Mouse (Mus musculus) heart, postnatal 0 days (tissue): ENCODE results near the gene Vmn1r196. TPM values are rescaled to one million over a fixed set of nuclear protein-coding genes. Genes with fewer than 3 reads are reported as not detected.
"Not testable (repeated sequence)": the region's sequence is repeated elsewhere in the genome, so short reads cannot be mapped to it uniquely, and the experiment has no call there.

Experiments used
- ATAC-seq: fragments of 200-750 bp; cut with Nextera tagmentation; 2 replicates; pipeline ENCODE4 v1.8.0; 2017; ENCODE audit warnings: low read depth, moderate number of reproducible peaks, moderate library complexity; ENCODE audit not compliant: insufficient read depth
- DNase-seq: peaks from one replicate; pipeline ENCODE4 v3.0.0-alpha.2; 2016; ENCODE audit warnings: low spot score
- H3K27ac ChIP-seq: fragments of 300-500 bp; sonication (generic); 2 replicates; pipeline ENCODE4 v1.5.1; 2014; ENCODE audit warnings: low read depth, mild to moderate bottlenecking
- H3K27me3 ChIP-seq: fragments of 300-500 bp; sonication (generic); 2 replicates; pipeline ENCODE4 v1.6.1; 2014; ENCODE audit warnings: low read length, mixed read lengths; ENCODE audit not compliant: control insufficient read depth, insufficient read depth
- H3K36me3 ChIP-seq: fragments of 300-500 bp; sonication (generic); replicated peaks from 2 replicates; pipeline ENCODE4 v1.6.1; 2014; ENCODE audit warnings: low read length, mixed read lengths; ENCODE audit not compliant: control insufficient read depth, insufficient read depth
- H3K4me1 ChIP-seq: fragments of 300-500 bp; sonication (generic); 2 replicates; pipeline ENCODE4 v1.6.1; 2014; ENCODE audit warnings: antibody characterized with exemption; ENCODE audit not compliant: control insufficient read depth, insufficient read depth
- H3K4me2 ChIP-seq: fragments of 300-500 bp; sonication (generic); 2 replicates; pipeline ENCODE4 v1.6.1; 2014; ENCODE audit warnings: low read depth, mild to moderate bottlenecking, low read length, moderate library complexity
- H3K4me3 ChIP-seq: fragments of 300-500 bp; sonication (generic); 2 replicates; pipeline ENCODE4 v1.5.1; 2014; ENCODE audit warnings: low read depth, low read length
- H3K9ac ChIP-seq: fragments of 300-500 bp; sonication (generic); replicated peaks from 2 replicates; pipeline ENCODE4 v1.6.1; 2014; ENCODE audit warnings: low read depth, low read length, mixed read lengths
- H3K9me3 ChIP-seq: fragments of 300-500 bp; sonication (generic); replicated peaks from 2 replicates; pipeline ENCODE4 v1.6.1; 2016; ENCODE audit warnings: low read length; ENCODE audit not compliant: control insufficient read depth
- CTCF ChIP-seq: IDR thresholded peaks from 2 replicates; pipeline ENCODE4 v1.5.1; 2016; ENCODE audit warnings: antibody characterized with exemption, control low read depth, low read depth
- EP300 ChIP-seq: IDR thresholded peaks from 2 replicates; pipeline ENCODE4 v1.6.1; 2016; ENCODE audit warnings: antibody characterized with exemption, low read depth
- WGBS: fragments of 180-500 bp; shearing (Covaris S2); extraction: QIAGEN DNeasy Blood & Tissue Kit; methylation state at CpG from one replicate; pipeline ENCODE4 v1.1.7; 2014; 5-methylcytosine and 5-hydroxymethylcytosine counted together
- polyA plus RNA-seq: library from polyadenylated mRNA; unstranded; fragments of >200 nt; fragmentation: Nextera tagmentation; extraction: Ambion mirVana; gene quantifications from 2 replicates; pipeline ENCODE4 v1.2.1, GENCODE M21; 2015
- total RNA-seq: library from RNA; depleted of rRNA; stranded (reverse); fragments of >200 nt; gene quantifications from 2 replicates; pipeline ENCODE4 v1.2.3, GENCODE M21; 2014; ENCODE audit warnings: low replicate concordance; rRNA removed

Vmn1r196 gene
- total RNA-seq (not detected in 2 replicates), polyA plus RNA-seq (not detected in 2 replicates)

DNA sequence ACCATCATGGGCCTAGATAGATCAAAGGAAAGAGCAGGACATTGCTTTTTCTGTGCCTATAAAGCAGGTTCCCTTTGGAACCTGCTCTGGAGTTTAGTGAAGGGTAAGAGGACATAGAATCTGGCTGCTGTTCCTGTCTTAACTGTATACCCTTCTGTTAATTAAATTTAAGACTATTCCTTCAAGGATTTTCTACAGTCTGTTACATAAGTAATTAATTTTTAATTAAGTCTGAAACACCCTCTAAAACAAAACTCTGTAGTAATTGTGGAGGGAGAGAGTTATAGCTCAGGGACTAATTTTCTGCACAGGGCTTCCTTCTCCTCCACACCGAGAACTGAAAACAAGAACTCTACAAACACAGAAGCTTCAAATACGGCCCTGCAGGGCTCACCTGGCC lies at the start of gene Vmn1r196:
TSS of gene Vmn1r196 (plus strand) at position 301 of the 400 bp plus-strand sequence.
- no peak within 1 kb of the TSS for H3K27ac ChIP-seq
- DNase-seq (no peak), ATAC-seq (no peak)
- H3K36me3 ChIP-seq, result no peaks in the 10 kb centered on the region
- no peak within 1 kb of the TSS for H3K4me2 ChIP-seq
- no peaks in the 10 kb centered on the region for H3K9me3 ChIP-seq
- no peaks in the 10 kb centered on the region for H3K4me1 ChIP-seq
- WGBS, result 70% methylated on average over 2 of the region's 2 CpGs
- H3K4me3 ChIP-seq, result no peak within 1 kb of the TSS
- no peaks in the 10 kb centered on the region for H3K27me3 ChIP-seq
- H3K9ac ChIP-seq, result no peak within 1 kb of the TSS
- no peak for TF ChIP-seq EP300
- TF ChIP-seq CTCF, result no peak

DNA sequence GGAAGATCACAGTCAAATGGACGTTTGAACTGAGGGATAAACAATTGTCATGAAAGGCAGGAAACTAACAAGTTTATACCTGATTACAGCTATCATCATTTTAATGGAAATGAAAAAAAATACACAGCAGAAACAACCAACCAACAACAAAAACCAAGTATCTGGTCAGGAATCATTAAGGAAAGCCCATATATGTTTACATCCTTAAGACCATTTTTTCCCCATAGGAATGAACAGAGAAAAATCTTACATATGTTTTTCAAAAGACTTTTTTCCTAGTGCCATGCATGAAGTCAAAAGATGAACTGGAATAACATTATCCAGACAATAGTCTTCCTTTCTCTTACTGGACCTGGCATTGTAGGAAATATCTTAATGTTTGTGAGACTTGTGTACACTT lies 45.8 kb upstream of the Vmn1r196 start, which contains the start of gene Vmn1r194:
TSS of gene Vmn1r194 (plus strand) at position 301 of the 400 bp plus-strand sequence.
- no peaks in the 10 kb centered on the region for H3K27me3 ChIP-seq
- ATAC-seq (no peak), DNase-seq (no peak)
- no peaks in the 10 kb centered on the region for H3K4me1 ChIP-seq
- TF ChIP-seq EP300 (no peak), CTCF (no peak)
- no peak within 1 kb of the TSS for H3K9ac ChIP-seq
- H3K9me3 ChIP-seq, result no peaks in the 10 kb centered on the region
- H3K27ac ChIP-seq, result no peak within 1 kb of the TSS
- H3K4me3 ChIP-seq, result no peak within 1 kb of the TSS
- WGBS, result 16% methylated on average over 1 of the region's 1 CpGs
- H3K36me3 ChIP-seq, result no peaks in the 10 kb centered on the region
- no peak within 1 kb of the TSS for H3K4me2 ChIP-seq

DNA sequence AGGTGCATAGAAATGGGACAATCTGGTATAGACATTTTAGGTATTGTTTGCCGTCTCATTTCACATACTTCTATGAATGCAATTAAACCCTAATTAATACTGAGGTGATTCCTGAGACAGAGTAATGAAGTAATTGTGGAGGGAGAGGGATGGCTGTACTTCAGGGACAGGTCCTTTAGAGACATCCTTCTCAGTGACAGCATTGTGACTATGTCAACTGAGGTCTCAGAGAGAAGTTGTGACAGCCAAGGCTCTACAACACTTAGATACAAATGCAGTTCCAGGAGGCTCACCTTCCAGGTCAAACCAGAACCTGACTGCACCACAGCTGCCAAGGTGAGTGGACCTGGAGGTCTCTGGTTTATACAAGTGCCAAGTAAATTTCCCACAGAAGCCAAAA lies 19.5 kb upstream of the Vmn1r196 start, which contains the start of gene Vmn1r195:
TSS of gene Vmn1r195 (plus strand) at position 301 of the 400 bp plus-strand sequence.
- not testable (repeated sequence) for H3K27me3 ChIP-seq, H3K36me3 ChIP-seq, H3K9ac ChIP-seq, H3K4me3 ChIP-seq, H3K4me2 ChIP-seq, ATAC-seq, H3K27ac ChIP-seq, H3K4me1 ChIP-seq, DNase-seq, H3K9me3 ChIP-seq
- 94% methylated on average over 1 of the region's 1 CpGs for WGBS

DNA sequence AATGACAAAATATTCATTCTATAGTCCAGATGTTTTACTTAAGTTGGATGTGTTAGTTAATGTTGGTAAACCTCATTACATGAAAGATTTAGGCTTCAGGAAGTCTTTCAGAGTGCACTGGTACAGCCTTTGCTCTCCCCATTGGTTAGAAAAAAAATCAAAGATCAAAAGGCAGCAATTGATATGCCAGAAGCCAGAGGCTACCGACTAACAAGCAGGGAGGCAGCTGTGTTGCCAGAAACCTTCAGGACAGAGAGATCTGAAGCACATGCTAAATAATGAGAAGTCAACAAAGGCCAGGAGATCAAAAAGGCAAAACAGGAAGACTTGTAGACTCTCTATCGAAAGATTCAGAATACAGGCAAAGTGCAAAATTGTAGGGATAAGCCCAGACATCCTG lies 18.0 kb upstream of the Vmn1r196 start:
- no peaks in the 10 kb centered on the region for H3K4me1 ChIP-seq
- ATAC-seq, result no peak
- no peak overlapping the region for H3K27ac ChIP-seq
- H3K27me3 ChIP-seq, result no peaks in the 10 kb centered on the region
- WGBS, result 40% methylated on average over 2 of the region's 2 CpGs
- no peak overlapping the region for H3K4me2 ChIP-seq
- no peak overlapping the region for H3K9ac ChIP-seq
- no peak overlapping the region for H3K4me3 ChIP-seq
- DNase-seq, result no peak
- TF ChIP-seq EP300, result no peak
- no peak for TF ChIP-seq CTCF
- H3K36me3 ChIP-seq, result no peaks in the 10 kb centered on the region
- H3K9me3 ChIP-seq, result no peaks in the 10 kb centered on the region

DNA sequence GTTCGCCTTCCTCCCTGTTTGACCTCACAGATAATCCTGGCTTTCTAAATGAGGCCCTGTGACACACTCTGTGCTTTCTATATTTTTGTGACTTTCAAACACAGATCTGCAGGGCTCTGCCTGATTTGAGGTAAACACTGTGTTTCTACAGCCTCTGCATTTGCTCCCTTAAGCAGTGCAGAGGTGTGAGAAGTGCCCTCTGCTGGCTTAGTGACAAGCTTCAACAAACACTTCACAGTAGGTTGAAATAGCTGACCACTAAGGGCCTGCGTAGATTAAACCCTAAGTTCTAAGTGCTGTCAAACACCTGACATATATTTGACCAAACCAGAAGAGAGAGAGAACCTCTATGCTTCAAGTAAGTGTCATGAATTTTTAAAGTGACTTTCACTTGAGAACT lies 5.1 kb upstream of the Vmn1r196 start:
- Histone ChIP-seq H3K4me1 (no peaks in the 10 kb centered on the region), H3K4me3 (no peak overlapping the region), H3K36me3 (no peaks in the 10 kb centered on the region), H3K9ac (no peak overlapping the region), H3K9me3 (no peaks in the 10 kb centered on the region), H3K27ac (no peak overlapping the region), H3K4me2 (no peak overlapping the region), H3K27me3 (no peaks in the 10 kb centered on the region)
- WGBS, result 47% methylated on average over 2 of the region's 2 CpGs
- no peak for TF ChIP-seq EP300
- TF ChIP-seq CTCF, result peak; percentile 29
- ATAC-seq (no peak), DNase-seq (peak; percentile 8)

DNA sequence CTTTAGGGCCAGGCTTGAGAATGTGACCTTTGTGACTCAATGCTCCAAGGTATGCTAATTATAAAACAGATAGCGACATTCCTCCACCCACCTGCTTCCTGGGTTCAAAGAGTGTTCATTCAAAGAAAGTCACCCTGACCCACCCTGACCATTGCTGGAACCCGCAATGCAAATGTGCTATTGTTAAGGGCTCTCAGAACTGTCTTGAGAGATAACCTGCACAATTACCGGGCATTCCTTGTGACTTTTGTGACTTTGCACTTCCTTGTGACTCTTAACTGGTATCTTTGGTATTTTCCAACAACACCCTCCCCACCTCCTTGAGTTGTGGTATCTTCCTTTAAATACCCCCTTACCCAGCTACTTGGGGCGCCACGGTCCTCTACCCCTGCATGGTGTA lies 18.4 kb downstream of the Vmn1r196 start:
- not testable (repeated sequence) for DNase-seq, H3K4me2 ChIP-seq, H3K27ac ChIP-seq, H3K9ac ChIP-seq, ATAC-seq, H3K4me3 ChIP-seq, H3K9me3 ChIP-seq, H3K4me1 ChIP-seq, H3K27me3 ChIP-seq, H3K36me3 ChIP-seq
- 75% methylated on average over 5 of the region's 5 CpGs for WGBS
